In genomic region chr4:100321758-100322157, GRCm38 (mm10) we compare ENCODE assay signal across 8 mouse cellular contexts.
A peak's percentile ranks its signal among the peaks of the same experiment; 100 is the strongest.
DNase-seq lines count a peak whose midpoint lies in the region; ATAC-seq and TF ChIP-seq lines count a peak whose summit lies in the region.

No protein-coding gene starts in this region.

- no peak for DNase-seq in forebrain, embryonic 10.5 days (ENCODE audit: extremely low spot score, low spot score)
- peak; percentile 79 for DNase-seq in NIH3T3 (ENCODE audit: low read depth)
- peak; percentile 33 for DNase-seq in heart, postnatal 0 days (ENCODE audit: low spot score)
- DNase-seq in liver, postnatal 0 days, result no peak
- DNase-seq in gastrocnemius, postnatal 14 days, result no peak
- DNase-seq in hindbrain, postnatal 0 days (ENCODE audit: low spot score), result no peak

- no peak overlapping the region for H3K4me3 ChIP-seq in forebrain, embryonic 10.5 days
- no peak overlapping the region for H3K4me3 ChIP-seq in forebrain, embryonic 15.5 days
- no peak overlapping the region for H3K4me3 ChIP-seq in heart, postnatal 0 days (ENCODE audit: low read depth, low read length)
- no peak overlapping the region for H3K4me3 ChIP-seq in liver, postnatal 0 days (ENCODE audit: low read depth, low read length)
- no peak overlapping the region for H3K4me3 ChIP-seq in hindbrain, postnatal 0 days (ENCODE audit: low read length)

- WGBS in forebrain, embryonic 10.5 days, result 90% methylated on average over 6 of the region's 6 CpGs
- WGBS in forebrain, embryonic 15.5 days, result 80% methylated on average over 6 of the region's 6 CpGs
- WGBS in heart, postnatal 0 days, result 9% methylated on average over 6 of the region's 6 CpGs
- WGBS in liver, postnatal 0 days (ENCODE audit: insufficient replicate concordance), result 43% methylated on average over 6 of the region's 6 CpGs
- WGBS in hindbrain, postnatal 0 days, result 56% methylated on average over 6 of the region's 6 CpGs

- no peak overlapping the region for H3K9ac ChIP-seq in forebrain, embryonic 15.5 days (replicated peaks)
- H3K9ac ChIP-seq in heart, postnatal 0 days (replicated peaks; ENCODE audit: low read depth, low read length), result 0 out of 2 replicates have a peak overlapping the region, but pooled peaks have one; percentile 25
- no peak overlapping the region for H3K9ac ChIP-seq in liver, postnatal 0 days (replicated peaks)
- H3K9ac ChIP-seq in hindbrain, postnatal 0 days (replicated peaks; ENCODE audit: low read length), result no peak overlapping the region

- H3K4me2 ChIP-seq in forebrain, embryonic 15.5 days (replicated peaks), result no peak overlapping the region
- H3K4me2 ChIP-seq in heart, postnatal 0 days (ENCODE audit: low read depth, low read length), result no peak overlapping the region
- H3K4me2 ChIP-seq in liver, postnatal 0 days (ENCODE audit: low read depth, low read length), result no peak overlapping the region
- no peak overlapping the region for H3K4me2 ChIP-seq in hindbrain, postnatal 0 days (ENCODE audit: low read depth, low read length)

- no peaks in the 10 kb centered on the region for H3K36me3 ChIP-seq in forebrain, embryonic 10.5 days (replicated peaks)
- H3K36me3 ChIP-seq in forebrain, embryonic 15.5 days, result no peaks in the 10 kb centered on the region
- no peaks in the 10 kb centered on the region for H3K36me3 ChIP-seq in heart, postnatal 0 days (replicated peaks; ENCODE audit: control insufficient read depth, insufficient read depth, low read length)
- H3K36me3 ChIP-seq in liver, postnatal 0 days (replicated peaks; ENCODE audit: insufficient read depth, low read length), result no peaks in the 10 kb centered on the region
- H3K36me3 ChIP-seq in hindbrain, postnatal 0 days (ENCODE audit: insufficient read depth, low read length), result no peaks in the 10 kb centered on the region

- ATAC-seq in forebrain, embryonic 15.5 days (replicated peaks), result no peak
- peak; percentile 60 for ATAC-seq in heart, postnatal 0 days (ENCODE audit: insufficient read depth, low read depth)
- peak; percentile 60 for ATAC-seq in liver, postnatal 0 days
- no peak for ATAC-seq in hindbrain, postnatal 0 days
- ATAC-seq in megakaryocyte-erythroid progenitor cell, adult 5-6 weeks (replicated peaks; ENCODE audit: low FRiP score, low TSS enrichment, poor library complexity, severe bottlenecking), result no peak

- peak overlapping the region; percentile 48; the same call in 1 of the 2 replicates for H3K27ac ChIP-seq in forebrain, embryonic 10.5 days
- H3K27ac ChIP-seq in forebrain, embryonic 15.5 days (replicated peaks), result no peak overlapping the region
- H3K27ac ChIP-seq in heart, postnatal 0 days (ENCODE audit: low read depth), result peak overlapping the region; percentile 54
- H3K27ac ChIP-seq in liver, postnatal 0 days (ENCODE audit: low read depth), result no peak overlapping the region
- no peak overlapping the region; the same call in 1 of the 2 replicates for H3K27ac ChIP-seq in hindbrain, postnatal 0 days

- peaks cover 3% of the 10 kb centered on the region; the same call in 1 of the 2 replicates for H3K9me3 ChIP-seq in forebrain, embryonic 10.5 days
- H3K9me3 ChIP-seq in forebrain, embryonic 15.5 days, result no peaks in the 10 kb centered on the region; the same call in 1 of the 2 replicates
- H3K9me3 ChIP-seq in heart, postnatal 0 days (replicated peaks; ENCODE audit: control insufficient read depth, low read length), result no peaks in the 10 kb centered on the region
- no peaks in the 10 kb centered on the region for H3K9me3 ChIP-seq in liver, postnatal 0 days (ENCODE audit: low read length)
- no peaks in the 10 kb centered on the region for H3K9me3 ChIP-seq in hindbrain, postnatal 0 days (ENCODE audit: low read length)

- H3K27me3 ChIP-seq in forebrain, embryonic 10.5 days (ENCODE audit: poor library complexity, severe bottlenecking), result no peaks in the 10 kb centered on the region
- no peaks in the 10 kb centered on the region for H3K27me3 ChIP-seq in forebrain, embryonic 15.5 days
- no peaks in the 10 kb centered on the region for H3K27me3 ChIP-seq in heart, postnatal 0 days (ENCODE audit: control insufficient read depth, insufficient read depth, low read length)
- no peaks in the 10 kb centered on the region for H3K27me3 ChIP-seq in liver, postnatal 0 days (ENCODE audit: insufficient read depth, low read length)
- H3K27me3 ChIP-seq in hindbrain, postnatal 0 days (ENCODE audit: insufficient read depth, low read length), result no peaks in the 10 kb centered on the region

- no peak for TF ChIP-seq EP300 in heart, postnatal 0 days (IDR thresholded peaks at IDR 0.05; ENCODE audit: low read depth)
- TF ChIP-seq EP300 in liver, postnatal 0 days (IDR thresholded peaks at IDR 0.05; ENCODE audit: low read depth), result no peak

- intact Hi-C loops in gastrocnemius, postnatal 14 days (cut with DNase I; ENCODE audit: low total_unique reads), result no loop called here

- no peak for TF ChIP-seq CTCF in heart, postnatal 0 days (IDR thresholded peaks at IDR 0.05; ENCODE audit: low read depth)
- TF ChIP-seq CTCF in liver, postnatal 0 days (IDR thresholded peaks at IDR 0.05; ENCODE audit: low read depth), result no peak
- no peak for TF ChIP-seq CTCF in hindbrain, postnatal 0 days (IDR thresholded peaks at IDR 0.05; ENCODE audit: low read depth)

- peaks cover 7% of the 10 kb centered on the region for H3K4me1 ChIP-seq in forebrain, embryonic 10.5 days
- no peaks in the 10 kb centered on the region for H3K4me1 ChIP-seq in forebrain, embryonic 15.5 days
- H3K4me1 ChIP-seq in heart, postnatal 0 days (ENCODE audit: control insufficient read depth, insufficient read depth), result peaks cover 15% of the 10 kb centered on the region
- H3K4me1 ChIP-seq in liver, postnatal 0 days (ENCODE audit: insufficient read depth), result peaks cover 5% of the 10 kb centered on the region; the same call in 1 of the 2 replicates
- no peaks in the 10 kb centered on the region for H3K4me1 ChIP-seq in hindbrain, postnatal 0 days (ENCODE audit: insufficient read depth, low read length)

Comparison
In these comparisons a context has a peak if more than half of its experiments do, and no peak if none do; other contexts are left out.
1. H3K27ac ChIP-seq: peak in forebrain, embryonic 10.5 days (single experiment) and heart, postnatal 0 days (single experiment); none in forebrain, embryonic 15.5 days (single experiment), liver, postnatal 0 days (single experiment) and hindbrain, postnatal 0 days (single experiment).
2. DNase-seq: peak in NIH3T3 (single experiment) and heart, postnatal 0 days (single experiment); none in forebrain, embryonic 10.5 days (single experiment), liver, postnatal 0 days (single experiment), gastrocnemius, postnatal 14 days (single experiment) and hindbrain, postnatal 0 days (single experiment).
3. ATAC-seq: peak in heart, postnatal 0 days (single experiment) and liver, postnatal 0 days (single experiment); none in forebrain, embryonic 15.5 days (single experiment), hindbrain, postnatal 0 days (single experiment) and megakaryocyte-erythroid progenitor cell, adult 5-6 weeks (single experiment).